Mouse (Mus musculus) ES-Bruce4 (cell line): Measurements from ENCODE around the gene Lrp6.

ENCODE experiments used
- EP300 ChIP-seq: IDR thresholded peaks from 2 replicates; pipeline ENCODE4 v1.6.1; 2011; ENCODE audit warnings: low read depth, low read length; ENCODE audit not compliant: insufficient read depth
- POLR2A ChIP-seq: IDR thresholded peaks from one replicate; pipeline ENCODE4 v1.8.1; 2011; ENCODE audit warnings: low read length; ENCODE audit not compliant: insufficient read depth

GRCm38 (mm10) chr6:134611896-134612295, 45.1 kb upstream of the Lrp6 start:
- TF ChIP-seq POLR2A (no peak), EP300 (no peak)
